Mouse (Mus musculus) stomach, embryonic 15.5 days (tissue): ENCODE measurements around the gene Tcp11l2. TPM values are rescaled to one million over a fixed set of nuclear protein-coding genes. Genes with fewer than 3 reads are reported as not detected.
A peak's percentile ranks its signal among the peaks of the same experiment; 100 is the strongest.

ENCODE experiments used
- ATAC-seq: fragments of 200-750 bp; cut with Nextera tagmentation; 2 replicates; pipeline ENCODE4 v1.8.0; 2017; ENCODE audit warnings: low read depth, moderate number of reproducible peaks, moderate TSS enrichment; ENCODE audit not compliant: insufficient read depth, low FRiP score
- H3K27ac ChIP-seq: fragments of 300-500 bp; sonication (generic); 2 replicates; pipeline ENCODE4 v1.5.1; 2015; ENCODE audit warnings: mild to moderate bottlenecking, inconsistent platforms
- H3K27me3 ChIP-seq: fragments of 300-500 bp; sonication (generic); replicated peaks from 2 replicates; pipeline ENCODE4 v1.6.1; 2015; ENCODE audit warnings: inconsistent platforms
- H3K36me3 ChIP-seq: fragments of 300-500 bp; sonication (generic); 2 replicates; pipeline ENCODE4 v1.6.1; 2015; ENCODE audit warnings: inconsistent platforms
- H3K4me1 ChIP-seq: fragments of 300-500 bp; sonication (generic); 2 replicates; pipeline ENCODE4 v1.6.1; 2015; ENCODE audit warnings: inconsistent platforms
- H3K4me2 ChIP-seq: fragments of 300-500 bp; sonication (generic); 2 replicates; pipeline ENCODE4 v1.6.1; 2015; ENCODE audit warnings: mild to moderate bottlenecking, inconsistent platforms
- H3K4me3 ChIP-seq: fragments of 300-500 bp; sonication (generic); replicated peaks from 2 replicates; pipeline ENCODE4 v1.5.1; 2015; ENCODE audit warnings: inconsistent platforms
- H3K9ac ChIP-seq: fragments of 300-500 bp; sonication (generic); 2 replicates; pipeline ENCODE4 v1.6.1; 2015; ENCODE audit warnings: inconsistent platforms
- H3K9me3 ChIP-seq: fragments of 300-500 bp; sonication (generic); 2 replicates; pipeline ENCODE4 v1.6.1; 2016; ENCODE audit warnings: inconsistent platforms
- WGBS: fragments of 180-500 bp; shearing (Covaris S2); methylation state at CpG from one replicate; pipeline ENCODE4 v1.1.7; 2015; 5-methylcytosine and 5-hydroxymethylcytosine counted together
- polyA plus RNA-seq: library from polyadenylated mRNA; unstranded; fragments of >200 nt; fragmentation: Nextera tagmentation; extraction: Ambion mirVana; gene quantifications from 2 replicates; pipeline ENCODE4 v1.2.1, GENCODE M21; 2015

The Tcp11l2 gene
- 16.0 and 19.7 TPM in 2 replicates for polyA plus RNA-seq

GRCm38 (mm10) chr10:84576395-84577070 lies at the start of gene Tcp11l2:
TSS of gene Tcp11l2 (plus strand) at chr10:84576626.
- Histone ChIP-seq H3K36me3 (no peaks in the 10 kb centered on the region), H3K9ac (peak within 1 kb of the TSS; percentile 56; the same call in 1 of the 2 replicates), H3K4me3 (peak within 1 kb of the TSS; percentile 91), H3K27ac (peak within 1 kb of the TSS; percentile 77), H3K4me1 (0 out of 2 replicates have a peak, but pooled peaks cover 9% of the 10 kb centered on the region), H3K4me2 (peak within 1 kb of the TSS; percentile 89), H3K27me3 (no peaks in the 10 kb centered on the region), H3K9me3 (no peaks in the 10 kb centered on the region)
- under 1% methylated on average over 46 of the region's 46 CpGs for WGBS
- peak; percentile 97 for ATAC-seq

GRCm38 (mm10) chr10:84527070-84527469 lies 49.4 kb upstream of the Tcp11l2 start:
- WGBS, result 73% methylated on average over 5 of the region's 5 CpGs

GRCm38 (mm10) chr10:84527631-84528030 lies 48.8 kb upstream of the Tcp11l2 start:
- 83% methylated on average over 12 of the region's 12 CpGs for WGBS
- Histone ChIP-seq H3K9me3 (no peaks in the 10 kb centered on the region), H3K27me3 (no peaks in the 10 kb centered on the region), H3K36me3 (peaks cover 32% of the 10 kb centered on the region), H3K27ac (no peak overlapping the region), H3K9ac (no peak overlapping the region), H3K4me1 (peaks cover 23% of the 10 kb centered on the region), H3K4me2 (no peak overlapping the region), H3K4me3 (no peak overlapping the region)
- ATAC-seq, result no peak

More at GRCm38 (mm10) chr10:84527070-84527469, 49.4 kb upstream of the Tcp11l2 start:
- H3K4me1 ChIP-seq, result peaks cover 19% of the 10 kb centered on the region
- H3K36me3 ChIP-seq, result peaks cover 32% of the 10 kb centered on the region
- no peaks in the 10 kb centered on the region for H3K9me3 ChIP-seq
- no peaks in the 10 kb centered on the region for H3K27me3 ChIP-seq
- ATAC-seq, result no peak
- H3K4me2 ChIP-seq, result no peak overlapping the region
- no peak overlapping the region for H3K9ac ChIP-seq
- no peak overlapping the region for H3K27ac ChIP-seq
- no peak overlapping the region for H3K4me3 ChIP-seq

DNA sequence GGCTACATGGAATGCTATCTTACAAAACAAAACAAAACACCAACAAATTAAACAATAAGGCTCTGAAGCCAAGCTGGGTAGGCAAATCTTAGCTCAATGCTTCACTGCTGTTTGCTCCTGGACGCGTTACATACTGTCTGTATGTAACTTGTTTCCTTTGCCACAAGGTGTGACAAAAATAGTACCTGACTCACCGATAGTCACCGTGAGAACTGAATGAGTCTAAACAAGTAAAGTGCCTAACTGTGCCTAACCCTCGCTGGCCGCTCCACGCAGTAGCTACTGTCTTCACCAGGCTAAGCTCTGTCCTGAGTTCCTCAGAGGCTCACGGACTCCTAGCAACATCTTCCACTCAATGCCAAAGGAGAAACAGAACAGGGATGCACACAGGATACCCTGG lies 46.0 kb upstream of the Tcp11l2 start:
- H3K4me1 ChIP-seq, result peaks cover 25% of the 10 kb centered on the region
- no peak overlapping the region for H3K4me3 ChIP-seq
- no peaks in the 10 kb centered on the region for H3K9me3 ChIP-seq
- H3K4me2 ChIP-seq, result no peak overlapping the region; the same call in 1 of the 2 replicates
- no peak overlapping the region for H3K27ac ChIP-seq
- ATAC-seq, result no peak
- no peak overlapping the region for H3K9ac ChIP-seq
- WGBS, result 75% methylated on average over 8 of the region's 8 CpGs
- peaks cover 28% of the 10 kb centered on the region for H3K36me3 ChIP-seq
- no peaks in the 10 kb centered on the region for H3K27me3 ChIP-seq

DNA sequence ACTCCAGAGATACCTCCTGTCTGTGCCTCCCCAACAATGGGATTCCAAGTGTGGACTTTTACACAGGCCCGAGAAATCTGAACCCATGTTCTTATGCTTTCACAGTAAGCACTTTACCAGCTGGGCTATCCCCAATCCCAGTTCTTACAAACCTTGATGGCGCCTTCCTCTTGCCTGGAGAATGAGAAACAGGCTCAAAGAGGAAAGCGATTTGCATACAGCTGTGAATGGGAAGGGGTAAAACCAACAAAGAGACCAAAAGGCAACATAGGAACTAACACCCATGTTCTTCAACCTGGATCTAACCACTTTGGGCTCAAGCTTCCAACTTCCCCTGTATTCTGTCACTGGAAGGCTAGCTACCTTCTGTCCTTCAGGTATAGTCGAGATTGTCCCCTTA lies 44.9 kb upstream of the Tcp11l2 start:
- ATAC-seq, result no peak
- Histone ChIP-seq H3K36me3 (peaks cover 20% of the 10 kb centered on the region), H3K27me3 (no peaks in the 10 kb centered on the region), H3K4me1 (peaks cover 28% of the 10 kb centered on the region), H3K4me3 (peak overlapping the region; percentile 90), H3K4me2 (peak overlapping the region; percentile 55), H3K27ac (peak overlapping the region; percentile 90; the same call in 1 of the 2 replicates), H3K9ac (peak overlapping the region; percentile 0; the same call in 1 of the 2 replicates), H3K9me3 (no peaks in the 10 kb centered on the region)
- WGBS, result 82% methylated on average over 4 of the region's 4 CpGs

DNA sequence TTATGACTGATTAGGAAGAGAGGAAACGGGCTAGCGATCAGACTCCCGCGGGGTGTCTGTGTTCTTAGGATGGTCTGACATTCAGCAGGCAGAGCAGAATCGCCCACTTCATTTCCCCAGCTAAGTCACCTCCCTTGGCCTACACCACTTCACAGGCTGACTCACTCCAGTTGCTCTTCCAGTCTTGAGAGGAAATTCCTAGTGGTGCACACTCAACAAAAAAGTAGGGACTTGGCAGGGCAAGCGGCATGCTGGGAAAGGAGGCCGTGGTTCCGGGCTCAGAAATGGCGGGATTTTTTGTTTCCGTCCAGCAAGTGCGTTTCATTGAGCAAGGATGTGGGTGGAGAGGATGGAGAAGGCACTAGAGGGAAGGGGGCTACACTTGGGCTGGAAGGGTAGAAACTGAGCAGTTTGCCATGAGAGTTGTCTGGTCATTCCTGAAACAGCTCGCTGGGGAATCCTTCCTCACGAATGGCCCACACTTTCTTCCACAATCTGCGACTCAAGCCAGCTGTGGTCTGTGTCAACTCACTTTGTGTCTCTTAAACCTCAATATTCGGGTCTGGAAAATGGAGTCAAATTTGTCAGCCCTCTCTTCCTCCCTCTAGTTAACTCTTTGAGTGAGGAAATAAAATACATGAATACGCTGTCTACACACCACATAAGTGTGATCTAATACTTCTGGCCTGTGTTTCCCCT lies 44.1 kb upstream of the Tcp11l2 start:
- peak overlapping the region; percentile 55 for H3K4me2 ChIP-seq
- no peaks in the 10 kb centered on the region for H3K27me3 ChIP-seq
- WGBS, result 43% methylated on average over 16 of the region's 16 CpGs
- peaks cover 14% of the 10 kb centered on the region for H3K36me3 ChIP-seq
- no peaks in the 10 kb centered on the region for H3K9me3 ChIP-seq
- no peak for ATAC-seq
- peak overlapping the region; percentile 90 for H3K27ac ChIP-seq
- peak overlapping the region; percentile 9; the same call in 1 of the 2 replicates for H3K9ac ChIP-seq
- peaks cover 28% of the 10 kb centered on the region for H3K4me1 ChIP-seq
- peak overlapping the region; percentile 90 for H3K4me3 ChIP-seq

DNA sequence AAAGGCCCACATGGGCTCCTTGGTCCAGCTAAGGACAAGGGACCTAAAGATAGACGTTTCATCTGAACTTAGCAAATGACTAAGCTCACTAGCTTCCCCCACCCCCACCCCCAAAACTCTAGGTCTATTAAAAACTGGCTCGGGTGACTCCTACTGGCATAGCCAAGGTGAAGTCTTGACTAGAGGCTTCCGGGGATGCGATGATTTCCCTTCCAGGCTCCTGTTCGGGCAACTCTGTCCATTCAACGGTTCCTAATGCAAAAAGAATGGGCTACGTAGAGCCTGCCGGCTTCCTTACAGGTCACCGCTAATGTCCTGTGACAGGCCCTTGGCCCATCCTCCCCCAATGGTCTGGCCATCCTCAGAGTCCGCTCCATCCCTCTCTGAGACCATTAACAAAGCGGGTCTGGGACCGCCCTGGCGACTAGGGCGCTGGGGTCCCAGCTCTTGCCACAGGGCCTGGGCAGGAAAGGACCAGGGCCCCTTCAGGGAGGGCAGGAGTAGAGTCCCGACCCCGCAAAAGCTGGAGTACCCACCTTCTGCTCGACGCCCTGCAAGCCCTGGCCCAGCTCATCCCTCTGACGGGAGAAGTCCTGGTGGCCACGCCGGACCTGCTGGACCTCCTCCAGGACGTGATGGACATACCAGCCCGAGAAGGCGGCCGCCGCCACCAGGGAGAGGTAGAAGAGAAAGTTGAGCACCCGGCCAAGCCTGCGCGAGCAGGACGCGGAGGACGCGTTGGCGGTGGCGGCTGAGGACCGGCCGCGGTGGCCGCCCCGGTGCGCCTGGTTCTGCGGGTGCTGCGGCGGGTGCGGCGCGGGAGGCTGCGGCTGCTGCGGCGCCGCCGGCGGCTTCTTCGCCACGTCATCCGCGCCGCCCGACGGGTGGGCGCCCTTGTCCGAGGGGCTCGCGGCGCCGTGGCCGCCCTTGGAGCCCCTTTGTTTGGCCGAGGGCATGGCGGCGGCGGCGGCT lies 43.2 kb upstream of the Tcp11l2 start:
- Histone ChIP-seq H3K27ac (peak overlapping the region; percentile 90), H3K36me3 (peaks cover 6% of the 10 kb centered on the region; the same call in 1 of the 2 replicates), H3K27me3 (no peaks in the 10 kb centered on the region), H3K9ac (peak overlapping the region; percentile 59), H3K4me3 (peak overlapping the region; percentile 90), H3K4me2 (peak overlapping the region; percentile 55), H3K9me3 (no peaks in the 10 kb centered on the region), H3K4me1 (peaks cover 28% of the 10 kb centered on the region)
- peak; percentile 18; the same call in 1 of the 2 replicates for ATAC-seq
- WGBS, result under 1% methylated on average over 63 of the region's 72 CpGs

GRCm38 (mm10) chr10:84533912-84534671 lies 42.3 kb upstream of the Tcp11l2 start, which contains the start of gene Ckap4:
TSS of gene Ckap4 (minus strand) at chr10:84534062.
- Histone ChIP-seq H3K36me3 (no peaks in the 10 kb centered on the region), H3K4me2 (peak within 1 kb of the TSS; percentile 55), H3K27ac (peak within 1 kb of the TSS; percentile 90), H3K4me1 (peaks cover 28% of the 10 kb centered on the region), H3K4me3 (peak within 1 kb of the TSS; percentile 90), H3K9me3 (no peaks in the 10 kb centered on the region), H3K27me3 (no peaks in the 10 kb centered on the region), H3K9ac (peak within 1 kb of the TSS; percentile 59)
- peak; percentile 89 for ATAC-seq
- under 1% methylated on average over 16 of the region's 64 CpGs for WGBS

- Histone ChIP-seq H3K9ac (no peak overlapping the region), H3K4me3 (no peak overlapping the region), H3K4me2 (no peak overlapping the region), H3K36me3 (no peaks in the 10 kb centered on the region), H3K4me1 (peaks cover 25% of the 10 kb centered on the region), H3K9me3 (no peaks in the 10 kb centered on the region), H3K27ac (no peak overlapping the region), H3K27me3 (no peaks in the 10 kb centered on the region)
- no peak for ATAC-seq
- 76% methylated on average over 5 of the region's 5 CpGs for WGBS
Measured at GRCm38 (mm10) chr10:84535458-84535857, 41.0 kb upstream of the Tcp11l2 start.

GRCm38 (mm10) chr10:84535859-84536258 lies 40.6 kb upstream of the Tcp11l2 start:
- H3K9ac ChIP-seq, result no peak overlapping the region
- no peak for ATAC-seq

DNA sequence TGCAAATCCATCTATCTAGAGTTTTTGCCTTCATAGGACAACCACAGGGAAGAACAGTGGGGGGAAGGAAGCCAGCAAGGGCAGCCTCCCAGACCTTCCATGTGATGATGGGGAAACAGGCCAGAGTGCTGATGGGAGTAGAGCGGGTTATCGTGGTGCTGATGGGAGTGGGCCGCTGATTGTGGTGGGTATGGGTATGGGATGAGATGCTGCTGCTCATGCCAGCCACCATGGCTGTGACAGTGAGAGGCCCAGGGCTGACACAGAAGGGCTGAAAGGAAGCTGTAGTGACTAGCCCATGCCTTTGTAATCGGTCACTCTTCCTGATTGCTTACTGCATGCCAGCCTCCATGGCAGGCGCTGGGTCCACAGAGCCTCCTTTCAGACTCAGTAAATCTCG lies 36.8 kb upstream of the Tcp11l2 start:
- H3K9ac ChIP-seq, result no peak overlapping the region
- no peak overlapping the region for H3K4me3 ChIP-seq
- no peak for ATAC-seq
- H3K27me3 ChIP-seq, result no peaks in the 10 kb centered on the region
- no peaks in the 10 kb centered on the region for H3K36me3 ChIP-seq
- H3K27ac ChIP-seq, result no peak overlapping the region
- 0 out of 2 replicates have a peak, but pooled peaks cover 3% of the 10 kb centered on the region for H3K4me1 ChIP-seq
- 83% methylated on average over 6 of the region's 6 CpGs for WGBS
- no peaks in the 10 kb centered on the region for H3K9me3 ChIP-seq
- no peak overlapping the region for H3K4me2 ChIP-seq

More at GRCm38 (mm10) chr10:84535859-84536258, 40.6 kb upstream of the Tcp11l2 start:
- Histone ChIP-seq H3K4me2 (no peak overlapping the region), H3K9me3 (no peaks in the 10 kb centered on the region), H3K27ac (no peak overlapping the region), H3K36me3 (no peaks in the 10 kb centered on the region), H3K4me3 (no peak overlapping the region), H3K27me3 (no peaks in the 10 kb centered on the region), H3K4me1 (peaks cover 21% of the 10 kb centered on the region)
- 40% methylated on average over 4 of the region's 4 CpGs for WGBS
